Mouse (Mus musculus): Measurements from ENCODE around the gene Scd3. TPM values are rescaled to one million over a fixed set of nuclear protein-coding genes. Genes with fewer than 3 reads are reported as not detected.

Gene Scd3
- polyA plus RNA-seq, 1 experiment from 2014 or later = 0.15 TPM

DNA sequence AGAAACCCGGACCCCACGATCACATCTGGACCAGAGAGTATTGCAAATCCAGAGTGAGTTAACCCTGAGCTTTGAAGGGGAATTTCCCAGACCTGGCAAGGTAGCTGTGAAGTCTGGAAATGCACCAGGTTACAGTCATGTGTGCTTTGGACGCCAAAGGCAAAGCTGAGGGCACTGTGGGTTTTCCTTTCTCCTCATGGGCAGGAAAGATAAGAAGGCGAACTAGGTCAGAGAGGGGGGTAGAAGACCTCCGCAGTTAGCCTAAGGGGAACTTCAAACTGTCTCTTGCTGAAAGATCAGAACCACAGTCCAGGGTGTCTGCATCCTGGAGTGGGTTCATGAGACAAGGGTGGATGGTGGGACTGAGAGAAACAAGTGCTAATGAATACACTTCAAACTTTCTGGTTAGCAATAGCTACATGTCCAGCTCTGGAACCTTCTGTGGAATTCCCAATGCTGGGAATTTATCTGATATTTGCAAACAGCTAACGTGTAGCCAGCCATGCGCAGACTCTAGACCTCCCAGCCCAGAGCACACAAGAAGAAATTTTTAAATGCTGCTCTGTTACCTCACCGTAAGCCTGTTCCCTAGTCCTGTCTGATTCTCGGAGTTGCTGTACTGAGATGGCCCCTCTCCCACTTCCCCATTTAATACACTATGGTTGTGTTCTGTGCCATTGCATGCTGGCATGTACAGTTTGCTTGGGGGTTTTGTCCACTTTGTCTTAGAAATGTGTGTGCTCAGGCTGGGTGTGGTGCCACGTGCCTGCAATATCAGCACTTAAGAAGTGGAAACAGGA, 5.8 kb upstream of the Scd3 start:
- WGBS = 80% methylated on average over 10 of the region's 10 CpGs
- Histone ChIP-seq H3K4me3 (no peak overlapping the region), H3K9ac (no peak overlapping the region), H3K27me3 (0 out of 2 replicates have a peak, but pooled peaks cover 4% of the 10 kb centered on the region), H3K27ac (no peak overlapping the region), H3K36me3 (no peaks in the 10 kb centered on the region), H3K9me3 (no peaks in the 10 kb centered on the region), H3K4me1 (no peaks in the 10 kb centered on the region), H3K4me2 (no peak overlapping the region)
- ATAC-seq (ENCODE audit: insufficient number of reproducible peaks, low FRiP score, low TSS enrichment, low read depth) = no peak

DNA sequence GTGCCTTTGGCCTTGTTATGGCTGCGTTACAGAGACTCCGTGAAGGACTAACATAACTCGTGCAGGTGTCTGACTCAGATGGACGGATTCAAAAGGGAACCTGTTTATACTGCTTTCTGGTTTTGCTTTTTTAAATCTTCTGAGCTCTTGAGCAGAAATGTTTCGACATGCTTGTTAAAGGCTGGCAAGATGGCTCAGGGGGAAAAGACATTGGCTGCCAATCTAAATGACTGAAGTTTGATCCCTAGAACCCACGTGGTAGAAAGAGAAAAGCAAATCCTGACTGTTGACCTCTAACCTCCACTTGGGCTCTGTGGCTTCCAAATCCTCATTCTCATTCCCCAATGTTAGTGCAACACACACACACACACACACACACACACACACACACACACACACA, 4.6 kb upstream of the Scd3 start:
- no peak overlapping the region for H3K4me3 ChIP-seq
- no peak overlapping the region for H3K27ac ChIP-seq
- 0 out of 2 replicates have a peak, but pooled peaks cover 4% of the 10 kb centered on the region for H3K27me3 ChIP-seq
- H3K4me2 ChIP-seq = no peak overlapping the region
- no peaks in the 10 kb centered on the region for H3K9me3 ChIP-seq
- WGBS = 83% methylated on average over 6 of the region's 6 CpGs
- H3K36me3 ChIP-seq = no peaks in the 10 kb centered on the region
- no peak overlapping the region for H3K9ac ChIP-seq
- no peak for ATAC-seq (ENCODE audit: insufficient number of reproducible peaks, low FRiP score, low TSS enrichment, low read depth)
- H3K4me1 ChIP-seq = no peaks in the 10 kb centered on the region

DNA sequence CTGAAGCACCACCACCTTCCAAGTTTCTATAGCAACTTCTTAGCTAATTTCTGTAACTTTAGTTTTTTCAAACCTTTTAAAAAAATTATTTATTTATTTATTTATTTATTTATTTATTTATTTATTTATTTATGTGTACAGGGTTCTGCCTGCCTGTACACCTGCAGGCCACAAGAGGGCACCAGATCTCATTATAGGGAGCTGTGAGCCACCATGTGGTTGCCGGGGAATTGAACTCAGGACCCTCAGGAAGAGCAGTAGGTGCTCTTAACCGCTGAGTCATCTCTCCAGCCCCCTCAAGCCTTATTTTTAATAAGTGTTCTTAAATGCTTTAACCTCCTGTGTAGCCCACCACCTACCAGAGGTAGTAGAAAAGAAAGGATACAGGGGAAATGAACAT, 4.1 kb upstream of the Scd3 start:
- no peaks in the 10 kb centered on the region for H3K9me3 ChIP-seq
- H3K27ac ChIP-seq = no peak overlapping the region
- ATAC-seq (ENCODE audit: insufficient number of reproducible peaks, low FRiP score, low TSS enrichment, low read depth) = no peak
- H3K27me3 ChIP-seq = 0 out of 2 replicates have a peak, but pooled peaks cover 4% of the 10 kb centered on the region
- no peaks in the 10 kb centered on the region for H3K4me1 ChIP-seq
- no peak overlapping the region for H3K9ac ChIP-seq
- WGBS = 77% methylated on average over 2 of the region's 2 CpGs
- H3K36me3 ChIP-seq = no peaks in the 10 kb centered on the region
- no peak overlapping the region for H3K4me3 ChIP-seq
- H3K4me2 ChIP-seq = no peak overlapping the region

DNA sequence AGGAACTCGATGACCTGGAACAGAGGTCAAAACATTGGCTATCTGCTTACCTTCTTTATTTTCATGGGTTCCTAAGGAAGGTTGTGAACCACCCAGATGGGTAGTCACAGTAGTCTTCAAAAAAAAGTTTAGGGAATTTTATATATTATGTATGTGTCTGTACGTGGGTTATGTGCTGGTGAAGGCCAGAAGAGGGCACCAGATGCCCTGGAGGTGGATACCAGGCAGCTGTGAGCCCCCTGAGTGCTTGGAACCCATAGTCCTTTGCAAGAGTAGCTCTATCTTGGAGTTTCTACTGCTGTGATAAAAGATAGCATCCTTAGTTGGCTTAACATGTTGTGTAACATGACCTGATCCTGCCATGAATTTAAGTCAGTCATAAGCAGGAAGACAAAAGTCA, 4.0 kb downstream of the Scd3 start:
- Histone ChIP-seq H3K9ac (no peak overlapping the region), H3K4me2 (no peak overlapping the region), H3K27me3 (no peaks in the 10 kb centered on the region), H3K27ac (no peak overlapping the region), H3K9me3 (no peaks in the 10 kb centered on the region), H3K4me3 (no peak overlapping the region), H3K4me1 (no peaks in the 10 kb centered on the region), H3K36me3 (no peaks in the 10 kb centered on the region)
- ATAC-seq (ENCODE audit: insufficient number of reproducible peaks, low FRiP score, low TSS enrichment, low read depth) = no peak
- 56% methylated on average over 2 of the region's 2 CpGs for whole genome bisulfite sequencing

DNA sequence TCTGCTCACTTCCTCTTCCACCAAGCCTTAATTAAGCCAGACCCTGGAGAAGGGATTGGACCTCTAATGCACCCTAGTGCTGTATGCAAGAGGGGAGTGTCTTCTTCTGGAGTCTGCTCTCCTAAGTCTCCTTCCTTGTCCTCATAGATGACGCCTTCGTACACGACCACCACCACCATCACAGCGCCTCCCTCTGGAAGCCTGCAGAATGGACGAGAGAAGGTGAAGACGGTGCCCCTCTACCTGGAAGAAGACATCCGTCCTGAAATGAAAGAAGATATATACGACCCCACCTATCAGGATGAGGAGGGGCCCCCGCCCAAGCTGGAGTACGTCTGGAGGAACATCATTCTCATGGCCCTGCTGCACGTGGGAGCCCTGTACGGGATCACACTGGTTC, 12.2 kb downstream of the Scd3 start:
- no peak for ATAC-seq (ENCODE audit: insufficient number of reproducible peaks, low FRiP score, low TSS enrichment, low read depth)
- H3K4me2 ChIP-seq = no peak overlapping the region
- no peak overlapping the region for H3K4me3 ChIP-seq
- 75% methylated on average over 12 of the region's 12 CpGs for WGBS
- no peak overlapping the region for H3K27ac ChIP-seq
- no peaks in the 10 kb centered on the region for H3K4me1 ChIP-seq
- no peak overlapping the region for H3K9ac ChIP-seq
- H3K9me3 ChIP-seq = no peaks in the 10 kb centered on the region
- no peaks in the 10 kb centered on the region for H3K27me3 ChIP-seq
- H3K36me3 ChIP-seq = no peaks in the 10 kb centered on the region

DNA sequence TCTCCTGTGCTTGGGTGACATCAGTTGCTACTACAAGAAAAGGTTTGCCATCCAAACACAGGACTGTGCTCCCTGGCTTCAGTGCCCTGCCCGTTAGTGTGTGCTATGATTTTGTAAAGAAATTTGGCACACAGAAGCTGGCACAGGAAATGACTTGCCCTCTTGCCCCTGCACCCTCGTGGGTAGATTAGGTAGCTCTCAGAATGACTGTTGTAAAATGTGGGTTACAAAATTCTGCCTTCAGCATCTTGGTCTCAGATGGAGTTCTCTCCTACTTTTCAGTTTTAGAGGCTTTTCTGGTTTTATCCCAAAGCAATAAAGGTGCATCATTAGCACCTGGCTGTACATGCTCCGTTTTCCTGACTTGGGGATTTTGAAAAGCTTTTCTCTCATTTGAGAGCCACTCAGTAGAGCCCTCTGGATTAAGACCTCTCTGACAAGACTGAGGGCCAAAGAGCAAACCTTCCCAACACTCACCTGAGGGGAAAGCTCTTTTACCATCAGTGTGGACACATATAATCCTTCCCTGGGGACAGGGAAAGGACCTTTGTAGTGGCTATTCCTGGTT, 15.0 kb downstream of the Scd3 start:
- Histone ChIP-seq H3K9ac (no peak overlapping the region), H3K4me3 (no peak overlapping the region), H3K27me3 (no peaks in the 10 kb centered on the region), H3K4me2 (no peak overlapping the region), H3K36me3 (no peaks in the 10 kb centered on the region), H3K9me3 (no peaks in the 10 kb centered on the region), H3K27ac (no peak overlapping the region), H3K4me1 (no peaks in the 10 kb centered on the region)
- WGBS = 49% methylated on average over 3 of the region's 3 CpGs
- ATAC-seq (ENCODE audit: insufficient number of reproducible peaks, low FRiP score, low TSS enrichment, low read depth) = no peak

DNA sequence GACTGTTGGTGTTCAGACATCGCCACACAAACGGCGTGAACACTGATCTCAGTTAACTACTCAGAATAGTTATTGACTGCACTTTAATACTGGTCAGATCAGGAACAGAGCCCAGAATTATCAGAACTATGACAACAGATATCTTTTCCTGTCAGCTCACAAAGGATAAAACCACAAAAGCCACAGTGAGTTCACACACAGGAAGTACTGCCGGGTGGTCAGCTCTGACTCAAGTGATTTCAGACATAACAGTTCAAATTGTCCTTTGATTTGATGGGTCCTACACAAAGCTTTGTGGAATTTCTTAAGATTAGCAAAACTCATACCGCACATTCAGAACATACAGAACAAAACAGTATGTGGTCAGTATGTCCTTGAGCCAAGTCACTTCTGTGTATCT, 22.7 kb downstream of the Scd3 start:
- no peaks in the 10 kb centered on the region for H3K4me1 ChIP-seq
- no peaks in the 10 kb centered on the region for H3K9me3 ChIP-seq
- WGBS = 88% methylated on average over 5 of the region's 5 CpGs
- no peak overlapping the region for H3K27ac ChIP-seq
- no peak overlapping the region for H3K9ac ChIP-seq
- H3K4me2 ChIP-seq = no peak overlapping the region
- no peak overlapping the region for H3K4me3 ChIP-seq
- no peaks in the 10 kb centered on the region for H3K36me3 ChIP-seq
- H3K27me3 ChIP-seq = no peaks in the 10 kb centered on the region
- no peak for ATAC-seq (ENCODE audit: insufficient number of reproducible peaks, low FRiP score, low TSS enrichment, low read depth)

DNA sequence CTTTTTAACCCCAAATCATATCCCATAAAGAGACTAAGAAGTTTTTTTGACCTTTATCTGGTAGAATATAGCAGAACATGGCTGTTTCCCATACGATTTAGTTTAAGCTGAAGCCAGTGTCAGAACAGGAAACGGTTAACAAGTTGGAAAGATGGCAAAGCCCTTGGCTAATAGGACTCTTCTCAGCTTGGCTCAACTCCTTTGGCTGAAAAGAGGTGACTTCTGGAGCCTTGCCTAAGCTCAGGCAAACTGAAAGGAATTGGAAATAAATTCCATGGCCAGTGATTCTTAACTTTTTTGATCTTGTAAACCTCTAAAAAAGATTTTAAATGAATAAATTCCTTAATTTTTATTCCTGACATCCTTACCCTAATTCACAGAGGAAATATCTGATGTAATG, 26.7 kb downstream of the Scd3 start:
- H3K27ac ChIP-seq = no peak overlapping the region
- no peaks in the 10 kb centered on the region for H3K36me3 ChIP-seq
- no peak overlapping the region for H3K9ac ChIP-seq
- ATAC-seq (ENCODE audit: insufficient number of reproducible peaks, low FRiP score, low TSS enrichment, low read depth) = no peak
- no peaks in the 10 kb centered on the region for H3K27me3 ChIP-seq
- H3K4me3 ChIP-seq = no peak overlapping the region
- WGBS = 57% methylated on average over 2 of the region's 2 CpGs
- H3K9me3 ChIP-seq = no peaks in the 10 kb centered on the region
- H3K4me2 ChIP-seq = no peak overlapping the region
- H3K4me1 ChIP-seq = no peaks in the 10 kb centered on the region

DNA sequence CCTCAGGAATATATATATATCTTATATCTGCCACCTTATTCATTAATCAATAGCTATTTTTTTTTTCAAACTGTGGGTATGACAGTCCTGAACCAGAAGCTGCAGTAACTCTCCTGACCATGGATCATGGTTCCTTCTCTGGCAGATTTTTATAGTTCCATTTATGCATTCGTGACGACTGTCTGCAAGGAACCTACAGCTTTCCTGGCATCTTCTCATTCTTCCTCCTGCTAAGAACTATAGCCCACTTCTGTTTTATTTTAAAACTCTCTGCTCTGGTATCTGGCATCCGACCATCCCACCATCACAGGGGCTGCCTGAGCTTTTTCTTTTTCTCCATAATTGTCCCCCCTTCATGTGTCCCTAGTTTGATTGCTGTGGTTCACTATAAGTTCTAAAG, 27.1 kb downstream of the Scd3 start:
- no peak overlapping the region for H3K9ac ChIP-seq
- ATAC-seq (ENCODE audit: insufficient number of reproducible peaks, low FRiP score, low TSS enrichment, low read depth) = no peak

DNA sequence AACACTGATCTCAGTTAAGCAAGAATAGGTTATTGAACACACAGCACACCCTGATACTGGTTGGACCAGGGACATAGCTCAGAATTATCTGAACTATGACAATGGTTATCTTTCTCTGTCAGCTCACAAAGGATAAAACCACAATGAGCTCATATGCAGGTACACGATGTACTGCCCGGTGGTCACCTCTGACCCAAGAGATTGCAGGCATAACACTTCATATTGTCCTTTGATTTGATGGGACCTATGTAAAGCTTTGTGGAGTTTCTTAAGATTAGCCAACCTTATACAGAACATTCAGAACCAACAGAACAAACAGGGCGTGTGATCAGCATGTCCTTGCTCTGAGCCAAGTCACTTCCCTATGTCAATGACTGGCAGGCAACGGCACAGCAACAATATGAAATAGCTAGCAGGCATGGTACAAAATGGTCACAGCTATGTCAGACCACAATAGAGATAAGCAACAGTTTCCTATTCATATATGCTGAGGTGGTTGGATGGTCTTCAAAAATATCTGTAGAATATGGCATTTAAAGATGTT, 28.6 kb downstream of the Scd3 start:
- no peak overlapping the region for H3K4me3 ChIP-seq
- H3K4me1 ChIP-seq = no peaks in the 10 kb centered on the region
- no peaks in the 10 kb centered on the region for H3K36me3 ChIP-seq
- no peak for ATAC-seq (ENCODE audit: insufficient number of reproducible peaks, low FRiP score, low TSS enrichment, low read depth)
- H3K9me3 ChIP-seq = no peaks in the 10 kb centered on the region
- WGBS = 87% methylated on average over 4 of the region's 4 CpGs
- no peak overlapping the region for H3K27ac ChIP-seq
- H3K4me2 ChIP-seq = no peak overlapping the region
- H3K27me3 ChIP-seq = no peaks in the 10 kb centered on the region
- H3K9ac ChIP-seq = no peak overlapping the region

More for the DNA sequence above, 27.1 kb downstream of the Scd3 start:
- no peaks in the 10 kb centered on the region for H3K27me3 ChIP-seq
- H3K4me3 ChIP-seq = no peak overlapping the region
- H3K27ac ChIP-seq = no peak overlapping the region
- WGBS = 70% methylated on average over 3 of the region's 3 CpGs
- H3K4me1 ChIP-seq = no peaks in the 10 kb centered on the region
- no peaks in the 10 kb centered on the region for H3K9me3 ChIP-seq
- no peaks in the 10 kb centered on the region for H3K36me3 ChIP-seq
- H3K4me2 ChIP-seq = no peak overlapping the region

DNA sequence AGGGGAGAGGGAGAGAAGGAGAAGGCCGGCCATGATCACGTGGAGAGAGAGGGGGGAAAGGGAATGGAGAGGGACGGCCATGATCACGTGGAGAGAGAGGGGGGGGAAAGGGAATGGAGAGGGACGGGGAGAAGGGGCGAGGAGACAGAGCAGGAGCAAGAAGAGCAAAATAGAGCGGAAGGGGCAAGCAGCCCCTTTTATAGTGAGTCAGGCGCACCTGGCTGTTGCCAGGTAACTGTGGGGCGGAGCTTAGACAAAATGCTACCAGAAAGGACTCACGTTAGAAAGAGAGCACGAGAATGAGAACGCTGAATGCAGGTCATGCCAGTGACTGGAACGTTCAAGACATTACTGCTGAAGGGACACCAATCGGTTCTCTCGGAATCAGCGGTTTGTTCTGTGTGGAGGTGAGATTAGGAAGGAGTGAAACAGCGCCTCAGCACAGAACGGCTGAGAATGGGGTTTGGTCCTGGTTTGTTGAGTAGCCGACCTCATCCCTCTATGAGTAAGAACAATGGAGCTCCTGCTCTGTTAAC, 34.5 kb downstream of the Scd3 start:
- WGBS = 15% methylated on average over 19 of the region's 19 CpGs
- Histone ChIP-seq H3K9me3 (no peaks in the 10 kb centered on the region), H3K4me2 (peak overlapping the region; percentile 41), H3K27ac (no peak overlapping the region), H3K4me3 (no peak overlapping the region), H3K9ac (no peak overlapping the region), H3K27me3 (no peaks in the 10 kb centered on the region), H3K36me3 (no peaks in the 10 kb centered on the region), H3K4me1 (0 out of 2 replicates have a peak, but pooled peaks cover 3% of the 10 kb centered on the region)
- no peak for ATAC-seq (ENCODE audit: insufficient number of reproducible peaks, low FRiP score, low TSS enrichment, low read depth)

DNA sequence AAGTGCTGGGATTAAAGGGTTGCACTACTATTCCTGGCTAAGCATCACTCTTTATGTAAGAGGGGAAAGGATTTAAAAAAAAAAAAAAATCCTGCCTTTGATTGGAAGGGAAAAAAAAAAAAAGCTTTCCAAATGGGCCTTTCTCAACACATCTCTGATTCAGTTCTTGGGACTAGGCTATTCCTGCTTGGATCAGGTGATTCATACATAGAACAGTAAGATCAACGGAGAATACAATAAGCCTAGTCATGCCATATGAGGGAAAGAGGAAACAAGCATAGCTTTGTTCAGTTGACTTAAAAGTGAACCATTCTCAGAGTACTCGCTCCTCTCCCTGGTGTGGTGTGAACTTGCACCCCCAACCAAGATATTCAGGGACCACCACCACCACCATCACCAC, 35.8 kb downstream of the Scd3 start:
- H3K27ac ChIP-seq = no peak overlapping the region
- H3K36me3 ChIP-seq = no peaks in the 10 kb centered on the region
- H3K9ac ChIP-seq = no peak overlapping the region
- H3K4me2 ChIP-seq = no peak overlapping the region
- no peak for ATAC-seq (ENCODE audit: insufficient number of reproducible peaks, low FRiP score, low TSS enrichment, low read depth)
- H3K4me1 ChIP-seq = 0 out of 2 replicates have a peak, but pooled peaks cover 3% of the 10 kb centered on the region
- no peak overlapping the region for H3K4me3 ChIP-seq
- H3K27me3 ChIP-seq = no peaks in the 10 kb centered on the region
- H3K9me3 ChIP-seq = no peaks in the 10 kb centered on the region
- 74% methylated on average over 2 of the region's 2 CpGs for WGBS
